Mouse (Mus musculus): Measurements from ENCODE around the gene Tbc1d13. TPM values are rescaled to one million over a fixed set of nuclear protein-coding genes. Genes with fewer than 3 reads are reported as not detected.

Tbc1d13 gene
- polyA plus RNA-seq (2015; fragmentation: Nextera tagmentation; extraction: Ambion mirVana) = 11.9 and 14.6 TPM in 2 replicates

DNA sequence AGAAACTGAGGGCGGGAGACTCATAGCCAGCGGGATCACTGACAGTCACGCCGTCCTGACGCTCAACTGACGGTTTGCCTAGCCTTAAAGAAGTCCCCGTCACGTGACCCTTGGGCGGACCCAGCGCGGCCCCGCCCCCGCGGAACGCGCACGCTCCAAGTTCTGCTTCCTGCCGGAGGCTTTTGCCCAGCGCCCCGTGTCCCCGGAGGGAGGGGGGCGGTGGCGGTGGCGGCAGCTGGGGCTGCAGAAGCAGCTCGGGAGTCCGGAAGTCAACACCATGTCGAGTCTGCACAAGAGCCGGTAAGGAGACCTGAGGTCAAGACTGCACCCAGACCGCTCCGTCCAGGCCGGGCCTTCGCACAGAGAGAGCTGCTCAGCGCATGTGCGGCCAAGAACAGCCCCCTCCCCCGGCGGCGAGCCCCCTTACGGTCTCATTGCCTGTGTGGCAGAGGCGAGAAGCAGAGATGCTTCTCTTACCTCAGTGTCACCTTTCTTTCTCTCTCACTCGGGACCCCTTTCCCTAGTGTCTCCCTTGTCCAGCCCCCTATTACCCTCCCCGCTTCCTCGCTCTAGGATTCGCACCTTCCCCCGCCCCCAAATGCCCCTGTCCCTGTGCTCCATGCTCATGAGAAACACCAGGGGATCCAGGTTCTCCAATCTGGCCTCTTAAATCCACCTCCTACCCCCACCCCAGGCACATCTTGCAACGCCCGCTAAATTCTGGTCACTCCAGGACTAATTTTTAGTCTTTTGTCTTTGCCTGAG is at the start of gene Tbc1d13:
Gene Tbc1d13, plus strand, starts transcription at position 134 of the 765 bp plus-strand sequence.
- H3K4me1 ChIP-seq (replicated peaks) = peaks cover 31% of the 10 kb centered on the region
- H3K9me3 ChIP-seq = no peaks in the 10 kb centered on the region
- peaks cover 32% of the 10 kb centered on the region for H3K36me3 ChIP-seq
- H3K27ac ChIP-seq = peak within 1 kb of the TSS; percentile 88
- peak within 1 kb of the TSS; percentile 89 for H3K9ac ChIP-seq
- peak; percentile 91 for ATAC-seq (ENCODE audit: low FRiP score)
- H3K27me3 ChIP-seq = no peaks in the 10 kb centered on the region
- peak within 1 kb of the TSS; percentile 74 for H3K4me3 ChIP-seq
- H3K4me2 ChIP-seq = peak within 1 kb of the TSS; percentile 97
- WGBS = under 1% methylated on average over 46 of the region's 46 CpGs

DNA sequence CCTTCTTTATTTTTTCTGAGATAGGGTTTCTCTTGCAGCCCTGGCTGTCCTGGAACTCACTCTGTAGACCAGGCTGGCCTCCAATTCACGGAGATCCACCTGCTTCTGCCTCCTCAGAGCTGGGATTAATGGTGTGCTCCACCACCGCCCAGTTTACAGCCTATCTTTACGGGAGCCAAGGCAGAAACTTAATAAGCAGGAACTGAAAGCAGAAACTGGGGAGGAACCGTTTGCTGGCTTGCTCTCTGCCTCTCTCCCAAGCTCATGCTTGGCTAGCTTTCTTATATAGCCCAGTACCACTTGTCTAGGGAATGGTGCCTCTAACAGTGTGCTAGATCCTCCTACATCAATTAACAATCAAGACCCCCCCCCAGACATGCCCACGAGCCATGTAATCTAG is 49.4 kb upstream of the Tbc1d13 start:
- Histone ChIP-seq H3K4me3 (no peak overlapping the region), H3K27ac (no peak overlapping the region), H3K27me3 (no peaks in the 10 kb centered on the region), H3K9me3 (no peaks in the 10 kb centered on the region), H3K4me2 (peak overlapping the region; percentile 44), H3K36me3 (no peaks in the 10 kb centered on the region), H3K9ac (no peak overlapping the region), H3K4me1 (replicated peaks) (peaks cover 7% of the 10 kb centered on the region)
- no peak for ATAC-seq (ENCODE audit: low FRiP score)
- 62% methylated on average over 5 of the region's 5 CpGs for WGBS

DNA sequence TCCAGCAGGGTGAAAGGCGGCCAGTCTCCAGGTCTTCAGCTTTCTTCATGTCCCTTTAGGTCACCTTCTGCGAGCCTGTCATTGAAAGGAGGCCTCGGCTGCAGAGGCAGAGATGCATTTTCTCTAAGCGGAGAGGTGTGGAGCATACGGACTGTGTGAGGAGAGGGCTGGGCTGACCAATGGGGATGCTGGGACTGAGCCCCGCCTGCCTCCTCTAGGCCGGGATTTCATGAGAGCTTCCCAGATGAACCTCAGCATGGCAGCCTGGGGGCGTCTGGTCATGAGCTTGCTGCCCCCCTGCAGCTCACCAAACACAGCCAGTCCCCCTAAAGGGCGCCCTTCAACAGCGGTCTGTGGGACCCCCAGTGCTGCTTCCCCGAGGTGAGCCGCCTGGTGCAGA is 48.9 kb upstream of the Tbc1d13 start:
- H3K9me3 ChIP-seq = no peaks in the 10 kb centered on the region
- peak overlapping the region; percentile 44 for H3K4me2 ChIP-seq
- H3K4me1 ChIP-seq (replicated peaks) = peaks cover 7% of the 10 kb centered on the region
- no peak overlapping the region for H3K9ac ChIP-seq
- 11% methylated on average over 12 of the region's 12 CpGs for WGBS
- peak; percentile 71; the same call in 1 of the 2 replicates for ATAC-seq (ENCODE audit: low FRiP score)
- no peaks in the 10 kb centered on the region for H3K36me3 ChIP-seq
- H3K27me3 ChIP-seq = no peaks in the 10 kb centered on the region
- H3K27ac ChIP-seq = no peak overlapping the region
- peak overlapping the region; percentile 20 for H3K4me3 ChIP-seq

DNA sequence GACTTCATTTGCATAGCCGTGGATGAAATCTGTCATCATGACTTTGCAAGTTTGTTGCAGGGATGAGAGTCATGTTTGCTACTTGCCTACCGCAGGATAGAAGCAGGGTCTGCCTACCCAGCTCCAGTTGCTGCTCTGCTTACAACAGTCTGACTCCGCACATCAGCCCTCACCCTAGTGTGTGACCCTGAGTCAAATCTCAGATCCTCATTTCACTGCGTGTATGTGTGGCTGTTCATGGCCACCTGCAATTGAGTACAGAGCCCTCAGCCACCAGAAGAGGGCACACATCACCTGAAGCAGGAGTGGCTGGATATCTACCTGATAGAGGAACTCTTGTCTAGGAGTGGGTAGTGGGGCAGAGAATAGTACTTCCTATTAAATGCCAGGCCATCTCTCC is 46.2 kb upstream of the Tbc1d13 start:
- WGBS = 92% methylated on average over 4 of the region's 4 CpGs
- no peak overlapping the region for H3K9ac ChIP-seq
- no peak overlapping the region for H3K4me3 ChIP-seq
- peaks cover 7% of the 10 kb centered on the region for H3K4me1 ChIP-seq (replicated peaks)
- no peak overlapping the region for H3K4me2 ChIP-seq
- no peak for ATAC-seq (ENCODE audit: low FRiP score)
- no peaks in the 10 kb centered on the region for H3K27me3 ChIP-seq
- peaks cover 19% of the 10 kb centered on the region for H3K36me3 ChIP-seq
- H3K9me3 ChIP-seq = no peaks in the 10 kb centered on the region
- H3K27ac ChIP-seq = no peak overlapping the region

DNA sequence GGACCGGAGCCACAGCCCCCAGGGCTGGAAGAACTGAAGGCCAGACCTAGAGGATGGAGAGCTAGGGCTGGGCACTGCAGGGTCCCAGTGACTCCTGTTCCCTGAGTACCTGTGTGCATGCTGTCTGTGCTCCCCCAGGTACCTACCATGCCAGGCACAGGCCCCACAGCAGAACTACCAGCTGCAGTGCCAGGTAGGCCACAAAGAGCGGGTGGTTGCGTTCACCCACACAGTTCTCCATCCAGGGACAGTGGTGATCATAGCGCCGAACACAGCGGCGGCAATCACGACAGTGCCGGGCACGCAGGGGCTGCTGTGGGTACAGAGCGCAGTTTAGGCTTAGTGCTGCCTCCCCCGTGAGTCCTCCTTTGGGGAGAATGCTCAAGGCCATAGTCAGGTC is 42.0 kb upstream of the Tbc1d13 start:
- Histone ChIP-seq H3K27ac (no peak overlapping the region), H3K9ac (no peak overlapping the region), H3K27me3 (no peaks in the 10 kb centered on the region), H3K36me3 (peaks cover 28% of the 10 kb centered on the region), H3K4me3 (no peak overlapping the region), H3K4me2 (no peak overlapping the region), H3K4me1 (replicated peaks) (peaks cover 22% of the 10 kb centered on the region), H3K9me3 (no peaks in the 10 kb centered on the region)
- no peak for ATAC-seq (ENCODE audit: low FRiP score)
- 94% methylated on average over 12 of the region's 12 CpGs for WGBS

DNA sequence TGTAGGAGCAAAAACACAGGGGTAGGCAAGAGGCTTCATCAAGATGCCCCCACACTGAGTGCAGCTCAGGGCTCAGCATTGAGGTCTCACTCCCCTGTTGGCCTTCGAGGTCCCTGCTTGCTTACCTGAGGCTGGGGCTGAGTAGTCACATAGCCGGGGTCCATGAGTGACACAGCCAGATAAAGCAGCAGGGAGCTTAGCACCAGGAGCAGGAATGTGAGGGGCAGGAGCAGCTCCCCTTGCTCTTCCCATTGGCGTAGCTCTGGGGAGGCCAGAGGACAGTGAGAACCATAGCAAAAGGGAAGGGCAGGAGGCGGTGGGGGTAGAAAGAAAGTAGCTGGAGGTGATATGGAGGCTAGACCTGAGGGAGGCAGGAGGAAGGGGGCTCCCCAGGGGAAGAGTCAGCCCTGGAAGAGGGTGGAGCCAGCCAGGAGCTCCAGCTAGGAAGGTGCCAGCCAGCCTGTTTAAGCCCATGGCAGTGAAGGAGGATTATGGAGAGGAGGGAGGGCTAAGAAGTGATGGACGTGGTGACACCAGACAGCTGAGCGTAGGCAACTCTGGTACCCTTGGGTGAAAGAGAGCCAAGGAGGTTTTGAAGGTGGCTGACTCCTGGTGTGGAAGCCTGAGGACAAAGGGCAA is 41.1 kb upstream of the Tbc1d13 start:
- no peaks in the 10 kb centered on the region for H3K9me3 ChIP-seq
- no peak for ATAC-seq (ENCODE audit: low FRiP score)
- peak overlapping the region; percentile 82 for H3K4me2 ChIP-seq
- peak overlapping the region; percentile 71; the same call in 1 of the 2 replicates for H3K9ac ChIP-seq
- no peak overlapping the region; the same call in 1 of the 2 replicates for H3K27ac ChIP-seq
- peaks cover 37% of the 10 kb centered on the region for H3K36me3 ChIP-seq
- peak overlapping the region; percentile 60 for H3K4me3 ChIP-seq
- peaks cover 22% of the 10 kb centered on the region for H3K4me1 ChIP-seq (replicated peaks)
- no peaks in the 10 kb centered on the region for H3K27me3 ChIP-seq
- 60% methylated on average over 6 of the region's 6 CpGs for WGBS

DNA sequence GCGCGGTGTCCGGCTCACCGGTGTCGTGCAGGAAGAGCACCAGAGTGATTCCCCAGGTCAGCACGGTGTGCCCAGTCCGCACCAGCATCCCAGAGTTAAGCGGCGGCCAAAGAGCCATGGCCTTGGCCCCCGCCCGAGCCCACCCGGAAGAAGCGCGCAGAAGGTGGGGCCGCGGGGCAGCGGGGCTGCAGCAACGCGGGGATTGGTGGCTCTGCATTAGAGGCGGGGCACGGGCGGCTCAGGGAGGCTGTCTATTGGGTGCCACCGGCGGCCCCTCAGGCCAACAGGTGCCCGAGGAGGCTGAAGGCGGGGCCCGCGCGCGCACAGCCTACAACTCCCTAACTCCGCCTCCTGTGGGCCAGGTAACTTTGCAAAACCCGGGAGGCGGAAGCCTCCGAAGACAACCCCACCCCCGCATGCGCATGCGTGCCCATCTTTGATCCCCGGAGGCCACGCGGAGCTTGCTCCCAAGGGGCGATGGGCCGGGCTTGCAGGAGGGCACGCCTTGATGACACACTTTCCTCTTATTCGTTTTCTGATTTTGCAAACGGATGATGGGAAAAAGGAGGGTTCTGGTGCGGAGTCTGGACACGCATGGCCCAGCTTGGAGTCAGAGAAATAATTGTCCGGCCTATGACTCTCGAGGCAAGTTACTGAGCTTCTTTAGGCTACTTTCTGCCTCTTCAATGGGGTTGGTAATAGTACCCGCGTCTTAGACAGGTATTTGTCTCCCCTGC is 39.9 kb upstream of the Tbc1d13 start, which contains the start of gene Zdhhc12:
Gene Zdhhc12, minus strand, starts transcription at position 178 of the 737 bp plus-strand sequence.
- Histone ChIP-seq H3K9me3 (no peaks in the 10 kb centered on the region), H3K4me2 (peak within 1 kb of the TSS; percentile 82), H3K27me3 (no peaks in the 10 kb centered on the region), H3K9ac (peak within 1 kb of the TSS; percentile 71), H3K4me3 (peak within 1 kb of the TSS; percentile 60), H3K4me1 (replicated peaks) (peaks cover 22% of the 10 kb centered on the region), H3K27ac (peak within 1 kb of the TSS; percentile 12; the same call in 1 of the 2 replicates), H3K36me3 (peaks cover 48% of the 10 kb centered on the region)
- peak; percentile 94 for ATAC-seq (ENCODE audit: low FRiP score)
- under 1% methylated on average over 51 of the region's 51 CpGs for WGBS

DNA sequence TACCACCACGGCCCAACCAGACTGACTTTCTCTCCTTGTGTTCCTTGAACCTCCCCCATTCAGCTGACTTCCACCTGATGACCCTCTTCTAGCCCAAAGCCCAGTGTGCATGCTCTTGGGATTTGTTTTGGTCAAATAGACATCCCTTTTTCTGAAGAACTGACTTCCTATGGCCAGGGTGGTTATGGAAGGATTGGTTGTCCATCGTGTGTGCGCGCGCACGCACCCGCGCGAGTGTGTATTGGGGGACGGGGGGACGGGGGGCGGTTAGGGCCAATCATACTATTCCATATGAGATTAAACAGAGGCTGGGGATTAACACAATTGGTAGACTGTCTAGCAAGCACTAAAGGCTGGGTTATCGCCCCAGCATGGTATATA is 39.3 kb upstream of the Tbc1d13 start:
- Histone ChIP-seq H3K27me3 (no peaks in the 10 kb centered on the region), H3K9ac (peak overlapping the region; percentile 71), H3K9me3 (no peaks in the 10 kb centered on the region), H3K36me3 (peaks cover 53% of the 10 kb centered on the region), H3K4me3 (peak overlapping the region; percentile 60), H3K27ac (no peak overlapping the region), H3K4me2 (peak overlapping the region; percentile 82), H3K4me1 (replicated peaks) (peaks cover 22% of the 10 kb centered on the region)
- ATAC-seq (ENCODE audit: low FRiP score) = no peak
- 5% methylated on average over 13 of the region's 13 CpGs for WGBS

DNA sequence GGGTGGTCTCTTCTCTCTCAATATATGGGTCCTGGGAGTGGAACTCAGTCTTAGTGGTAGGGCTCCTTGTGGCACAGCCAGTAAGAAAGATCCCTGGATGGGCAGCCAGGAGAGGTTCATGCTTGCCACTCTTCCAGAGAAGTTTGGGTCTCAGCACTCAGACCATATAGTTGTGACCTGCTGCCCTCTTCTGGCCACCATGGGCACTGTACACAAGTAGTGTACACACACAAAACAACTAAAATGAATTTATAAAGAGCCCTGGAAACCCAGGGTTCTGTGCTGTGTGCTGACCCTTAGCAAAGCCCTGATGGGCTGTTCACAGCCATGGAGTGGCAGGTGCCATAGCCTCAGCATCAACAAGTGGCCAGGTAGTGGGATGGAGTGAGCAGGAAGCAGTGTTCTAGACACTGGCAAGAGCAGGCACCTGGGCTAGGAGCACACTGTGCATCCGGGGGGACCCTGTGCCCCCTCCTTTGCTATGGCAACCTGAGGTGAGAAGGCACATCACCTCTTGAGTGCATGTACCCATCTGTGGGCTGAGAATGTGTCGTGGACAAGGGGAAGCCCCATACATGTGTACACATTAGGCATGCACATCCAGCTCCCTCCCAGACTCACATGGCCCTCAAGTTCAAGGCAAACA is 37.5 kb upstream of the Tbc1d13 start:
- Histone ChIP-seq H3K9ac (no peak overlapping the region), H3K4me1 (replicated peaks) (peaks cover 22% of the 10 kb centered on the region), H3K4me3 (no peak overlapping the region), H3K27ac (no peak overlapping the region), H3K4me2 (no peak overlapping the region), H3K36me3 (peaks cover 59% of the 10 kb centered on the region), H3K9me3 (no peaks in the 10 kb centered on the region), H3K27me3 (no peaks in the 10 kb centered on the region)
- WGBS = 92% methylated on average over 2 of the region's 2 CpGs
- no peak for ATAC-seq (ENCODE audit: low FRiP score)

DNA sequence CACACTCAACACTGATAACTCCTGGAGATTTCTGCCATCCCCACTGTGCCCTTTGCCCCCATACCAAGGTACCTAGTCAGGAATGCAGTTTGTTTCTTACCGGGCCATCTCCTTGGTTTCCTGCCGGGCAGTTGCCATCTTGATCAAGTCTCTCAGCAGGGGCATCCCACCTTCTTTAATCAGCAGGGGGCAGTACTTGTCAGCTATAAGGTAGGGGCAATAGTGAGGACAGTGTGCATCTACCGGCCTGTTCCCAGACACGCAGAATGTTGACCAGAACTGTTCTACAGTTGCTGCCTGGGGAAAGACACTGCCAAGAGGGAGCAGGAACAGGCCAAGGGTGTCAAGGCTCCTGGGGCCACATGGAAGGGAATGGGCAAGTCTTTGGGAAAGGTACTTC is 33.3 kb upstream of the Tbc1d13 start:
- H3K9me3 ChIP-seq = no peaks in the 10 kb centered on the region
- 82% methylated on average over 4 of the region's 4 CpGs for WGBS
- no peaks in the 10 kb centered on the region for H3K4me1 ChIP-seq (replicated peaks)
- no peak overlapping the region for H3K27ac ChIP-seq
- H3K9ac ChIP-seq = no peak overlapping the region
- ATAC-seq (ENCODE audit: low FRiP score) = no peak
- H3K36me3 ChIP-seq = peaks cover 94% of the 10 kb centered on the region
- H3K4me2 ChIP-seq = no peak overlapping the region
- H3K4me3 ChIP-seq = no peak overlapping the region
- no peaks in the 10 kb centered on the region for H3K27me3 ChIP-seq

DNA sequence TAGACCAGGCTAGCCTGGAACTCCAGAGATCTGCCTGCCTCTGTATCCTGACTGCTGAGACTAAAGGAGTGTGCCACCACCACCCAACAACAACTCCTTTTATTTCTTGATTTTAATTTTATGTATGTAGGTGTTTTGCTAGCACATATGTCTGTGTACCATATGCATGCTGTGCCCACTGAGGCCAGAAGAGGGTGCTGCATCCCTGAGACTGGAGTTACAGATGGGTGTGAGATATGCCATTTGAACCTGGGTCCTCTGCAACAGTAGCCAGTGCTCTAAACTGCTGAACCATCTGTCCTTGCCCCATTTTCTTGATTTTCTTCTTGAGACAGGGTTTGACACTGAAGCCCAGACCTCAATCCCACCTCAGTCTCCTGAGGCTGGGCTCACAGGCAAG is 27.2 kb upstream of the Tbc1d13 start:
- Histone ChIP-seq H3K36me3 (peaks cover 97% of the 10 kb centered on the region), H3K9ac (no peak overlapping the region), H3K9me3 (no peaks in the 10 kb centered on the region), H3K27me3 (no peaks in the 10 kb centered on the region), H3K4me2 (no peak overlapping the region), H3K27ac (no peak overlapping the region), H3K4me3 (no peak overlapping the region), H3K4me1 (replicated peaks) (no peaks in the 10 kb centered on the region)
- ATAC-seq (ENCODE audit: low FRiP score) = no peak

DNA sequence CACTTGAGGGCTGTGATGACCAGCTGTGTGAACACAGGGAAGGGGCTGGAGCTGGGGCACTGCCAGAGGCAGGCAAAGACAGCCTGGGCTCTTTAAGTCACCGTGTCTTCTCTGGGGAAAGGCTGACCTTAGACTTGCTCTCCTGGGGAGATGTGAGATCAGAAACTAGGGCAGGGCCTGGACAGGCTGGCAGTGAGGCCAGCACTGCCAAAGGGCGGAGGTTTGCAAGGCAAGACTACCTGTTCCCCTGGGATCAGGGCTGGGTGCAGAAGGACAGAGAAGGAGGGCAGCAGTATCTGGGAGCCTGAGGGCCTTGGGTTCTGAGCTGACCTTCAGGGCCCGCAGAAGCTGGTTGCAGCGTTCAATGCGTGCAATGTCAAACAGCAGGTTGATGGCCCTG is 25.9 kb upstream of the Tbc1d13 start:
- no peaks in the 10 kb centered on the region for H3K4me1 ChIP-seq (replicated peaks)
- no peak overlapping the region for H3K4me3 ChIP-seq
- H3K36me3 ChIP-seq = peaks cover 96% of the 10 kb centered on the region
- no peaks in the 10 kb centered on the region for H3K9me3 ChIP-seq
- 95% methylated on average over 5 of the region's 5 CpGs for WGBS
- no peak overlapping the region for H3K4me2 ChIP-seq
- H3K27ac ChIP-seq = no peak overlapping the region
- no peaks in the 10 kb centered on the region for H3K27me3 ChIP-seq
- no peak for ATAC-seq (ENCODE audit: low FRiP score)
- H3K9ac ChIP-seq = no peak overlapping the region

All from hindbrain, embryonic 13.5 days (tissue).